Mouse (Mus musculus) heart, postnatal 0 days (tissue): ENCODE data around the gene Scyl1.
A peak's percentile ranks its signal among the peaks of the same experiment; 100 is the strongest.

Experiments
- CTCF ChIP-seq: IDR thresholded peaks from 2 replicates; pipeline ENCODE4 v1.5.1; 2016; ENCODE audit warnings: antibody characterized with exemption, control low read depth, low read depth
- EP300 ChIP-seq: IDR thresholded peaks from 2 replicates; pipeline ENCODE4 v1.6.1; 2016; ENCODE audit warnings: antibody characterized with exemption, low read depth

DNA sequence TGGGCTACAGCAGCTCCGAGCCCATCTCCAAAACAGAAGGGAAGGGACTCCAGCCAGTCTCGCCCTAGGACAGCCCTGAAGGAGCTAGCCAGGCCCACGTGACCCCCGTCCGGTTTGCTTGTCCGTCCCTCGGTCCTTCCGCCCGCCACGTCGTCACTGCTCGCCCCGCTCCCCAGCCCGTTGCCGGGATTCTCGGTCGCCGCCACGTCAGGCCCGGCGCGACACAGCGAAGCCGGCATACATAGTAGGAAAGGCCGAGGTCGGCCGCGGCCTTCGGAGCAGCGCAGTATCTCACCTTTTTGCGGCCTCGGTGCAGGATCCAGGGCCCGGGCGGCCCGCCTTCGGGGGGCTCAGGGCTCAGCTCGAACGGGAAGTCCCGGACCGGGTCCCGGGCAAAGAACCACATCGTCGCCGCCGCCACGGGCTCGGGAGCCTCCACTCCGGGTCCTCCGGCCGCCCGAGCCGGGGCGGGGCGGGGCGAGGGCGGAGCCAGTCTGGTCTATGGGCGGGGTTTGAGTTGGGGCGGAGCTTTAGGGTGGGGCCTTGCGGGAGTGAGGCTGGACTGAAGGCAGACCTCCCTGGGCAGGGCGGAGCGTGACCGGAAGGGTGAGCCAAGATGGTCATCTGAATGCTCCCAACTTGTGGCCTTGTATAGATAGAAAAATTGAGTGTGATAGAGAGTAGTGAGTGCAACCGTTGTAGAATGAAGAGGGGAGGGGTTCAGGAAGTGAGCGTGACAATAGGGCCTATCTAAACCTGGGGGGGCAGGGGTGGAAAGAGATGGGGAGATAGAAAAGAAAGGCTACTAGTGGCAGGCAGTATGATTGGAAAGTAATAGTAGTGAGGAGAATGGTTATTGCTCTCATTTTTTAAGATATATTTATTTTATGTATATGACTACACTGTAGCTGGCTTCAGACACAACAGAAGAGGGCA is at the start of gene Scyl1:
- TF ChIP-seq EP300, result peak; percentile 6; the same call in 1 of the 2 replicates
- TF ChIP-seq CTCF, result no peak
